Mouse (Mus musculus) midbrain, postnatal 0 days (tissue): Measurements from ENCODE around the gene Zmynd11. TPM values are rescaled to one million over a fixed set of nuclear protein-coding genes. Genes with fewer than 3 reads are reported as not detected.

Source experiments
- ATAC-seq: fragments of 200-750 bp; cut with Nextera tagmentation; 2 replicates; pipeline ENCODE4 v1.8.0; 2017; ENCODE audit warnings: moderate number of reproducible peaks, mild to moderate bottlenecking, moderate TSS enrichment, moderate library complexity; ENCODE audit not compliant: low FRiP score
- DNase-seq: peaks from one replicate; pipeline ENCODE4 v3.0.0-alpha.2; 2015; ENCODE audit warnings: low spot score
- H3K27ac ChIP-seq: fragments of 300-500 bp; sonication (generic); 2 replicates; pipeline ENCODE4 v1.5.1; 2014; ENCODE audit warnings: low read depth, mild to moderate bottlenecking, low read length, mixed read lengths
- H3K27me3 ChIP-seq: fragments of 300-500 bp; sonication (generic); 2 replicates; pipeline ENCODE4 v1.6.1; 2014; ENCODE audit warnings: low read length, control low read depth, mixed read lengths; ENCODE audit not compliant: insufficient read depth
- H3K36me3 ChIP-seq: fragments of 300-500 bp; sonication (generic); 2 replicates; pipeline ENCODE4 v1.6.1; 2014; ENCODE audit warnings: low read length, control low read depth, mixed read lengths; ENCODE audit not compliant: insufficient read depth
- H3K4me1 ChIP-seq: fragments of 300-500 bp; sonication (generic); 2 replicates; pipeline ENCODE4 v1.6.1; 2014; ENCODE audit warnings: mild to moderate bottlenecking, control low read depth, antibody characterized with exemption, low read length, mixed read lengths; ENCODE audit not compliant: insufficient read depth
- H3K4me2 ChIP-seq: fragments of 300-500 bp; sonication (generic); 2 replicates; pipeline ENCODE4 v1.6.1; 2014; ENCODE audit warnings: low read depth, mild to moderate bottlenecking, low read length, mixed read lengths; ENCODE audit not compliant: poor library complexity, severe bottlenecking
- H3K4me3 ChIP-seq: fragments of 300-500 bp; sonication (generic); 2 replicates; pipeline ENCODE4 v1.5.1; 2014; ENCODE audit warnings: low read depth, mild to moderate bottlenecking, low read length, moderate library complexity
- H3K9ac ChIP-seq: fragments of 300-500 bp; sonication (generic); replicated peaks from 2 replicates; pipeline ENCODE4 v1.6.1; 2014; ENCODE audit warnings: mild to moderate bottlenecking, low read length, moderate library complexity, mixed read lengths; ENCODE audit not compliant: poor library complexity, severe bottlenecking
- H3K9me3 ChIP-seq: fragments of 300-500 bp; sonication (generic); 2 replicates; pipeline ENCODE4 v1.6.1; 2016; ENCODE audit warnings: low read length, control low read depth
- CTCF ChIP-seq: IDR thresholded peaks from 2 replicates; pipeline ENCODE4 v1.5.1; 2016; ENCODE audit warnings: antibody characterized with exemption, mild to moderate bottlenecking
- WGBS: fragments of 180-500 bp; shearing (Covaris S2); extraction: QIAGEN DNeasy Blood & Tissue Kit; methylation state at CpG from one replicate; pipeline ENCODE4 v1.1.7; 2014; 5-methylcytosine and 5-hydroxymethylcytosine counted together
- polyA plus RNA-seq: library from polyadenylated mRNA; unstranded; fragments of >200 nt; fragmentation: Nextera tagmentation; extraction: Ambion mirVana; gene quantifications from 2 replicates; pipeline ENCODE4 v1.2.1, GENCODE M21; 2015
- total RNA-seq: library from RNA; depleted of rRNA; stranded (reverse); fragments of >200 nt; gene quantifications from 2 replicates; pipeline ENCODE4 v1.2.3, GENCODE M21; 2014

Gene Zmynd11
- total and polyA plus RNA-seq, 2 experiments from 2014 or later = 157 to 163 TPM

DNA sequence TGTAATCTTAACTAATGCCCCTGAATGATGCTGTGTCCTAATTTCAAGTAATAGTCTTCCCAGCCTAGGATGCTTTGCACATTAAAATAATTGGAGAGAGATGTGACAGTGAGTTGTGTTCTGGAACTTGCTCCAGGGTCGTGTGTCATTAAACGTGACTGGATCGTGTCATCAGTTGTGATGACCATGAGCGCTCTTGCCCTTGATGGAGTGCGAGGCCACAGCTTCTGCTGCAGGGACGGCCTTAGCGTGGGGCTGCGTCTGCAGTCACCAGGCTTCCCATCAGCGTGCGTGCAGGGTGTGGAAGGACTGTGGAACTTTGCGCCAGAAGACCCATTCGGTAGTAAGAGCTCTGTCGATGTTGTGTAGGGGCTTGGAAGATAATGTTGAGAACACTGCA lies 116.4 kb downstream of the Zmynd11 start:
- no peaks in the 10 kb centered on the region; the same call in 1 of the 2 replicates for H3K4me1 ChIP-seq
- H3K27me3 ChIP-seq = no peaks in the 10 kb centered on the region
- no peak overlapping the region for H3K4me3 ChIP-seq
- no peak overlapping the region for H3K9ac ChIP-seq
- H3K36me3 ChIP-seq = peaks cover 15% of the 10 kb centered on the region; the same call in 1 of the 2 replicates
- DNase-seq (no peak), ATAC-seq (no peak)
- no peak overlapping the region for H3K27ac ChIP-seq
- H3K4me2 ChIP-seq = no peak overlapping the region
- no peaks in the 10 kb centered on the region for H3K9me3 ChIP-seq
- WGBS = 97% methylated on average over 13 of the region's 13 CpGs
- no peak for TF ChIP-seq CTCF

DNA sequence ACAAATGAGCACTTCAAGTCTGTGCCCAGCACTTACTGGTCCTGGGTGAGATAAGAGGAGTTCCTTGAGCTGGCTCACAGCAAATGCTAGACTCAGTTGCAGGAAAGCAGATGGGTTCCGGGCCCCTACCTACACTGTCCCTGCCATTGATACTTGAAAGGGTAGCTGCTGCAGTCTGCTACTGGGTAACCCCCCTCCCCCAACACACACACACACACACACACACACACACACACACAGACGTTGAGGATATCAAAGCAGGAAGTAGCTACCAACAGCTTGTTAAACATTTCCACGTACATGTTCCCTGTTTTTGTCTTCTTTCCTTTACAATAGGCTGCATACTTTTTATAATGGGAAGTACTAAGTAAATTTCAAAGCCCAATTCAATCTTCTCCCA lies 127.2 kb downstream of the Zmynd11 start:
- no peak for DNase-seq
- no peak overlapping the region for H3K4me2 ChIP-seq
- WGBS = 55% methylated on average over 3 of the region's 3 CpGs
- H3K9me3 ChIP-seq = no peaks in the 10 kb centered on the region
- H3K4me3 ChIP-seq = no peak overlapping the region
- no peaks in the 10 kb centered on the region for H3K27me3 ChIP-seq
- H3K27ac ChIP-seq = no peak overlapping the region
- no peak overlapping the region for H3K9ac ChIP-seq
- no peak for ATAC-seq
- H3K36me3 ChIP-seq = peaks cover 6% of the 10 kb centered on the region; the same call in 1 of the 2 replicates
- TF ChIP-seq CTCF = no peak
- no peaks in the 10 kb centered on the region for H3K4me1 ChIP-seq

DNA sequence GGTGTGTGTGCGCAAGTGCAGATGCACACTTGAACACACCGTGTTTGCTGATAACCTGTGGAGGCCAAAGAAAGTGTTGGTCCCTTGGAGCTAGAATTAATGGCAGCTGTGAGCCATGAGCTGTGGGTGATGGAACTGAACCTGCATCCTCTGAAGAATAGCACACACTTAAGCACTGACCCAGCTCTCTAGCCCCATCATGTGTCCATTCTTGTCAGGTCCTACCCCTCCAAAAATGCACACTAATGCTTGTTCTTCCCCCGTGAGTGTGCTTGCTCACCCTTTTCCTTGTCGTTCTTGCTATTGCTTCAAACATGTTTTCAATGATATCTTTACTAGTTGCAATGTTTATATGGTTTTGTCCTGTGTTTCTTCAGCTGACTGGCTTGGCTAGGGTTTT lies 128.6 kb downstream of the Zmynd11 start:
- Histone ChIP-seq H3K36me3 (peaks cover 6% of the 10 kb centered on the region; the same call in 1 of the 2 replicates), H3K4me2 (no peak overlapping the region), H3K9ac (no peak overlapping the region), H3K4me3 (no peak overlapping the region), H3K9me3 (no peaks in the 10 kb centered on the region), H3K27ac (no peak overlapping the region), H3K27me3 (no peaks in the 10 kb centered on the region), H3K4me1 (no peaks in the 10 kb centered on the region)
- ATAC-seq = peak; percentile 72; the same call in 1 of the 2 replicates
- peak; percentile 64 for TF ChIP-seq CTCF
- DNase-seq = peak; percentile 36
- WGBS = 53% methylated on average over 4 of the region's 4 CpGs

DNA sequence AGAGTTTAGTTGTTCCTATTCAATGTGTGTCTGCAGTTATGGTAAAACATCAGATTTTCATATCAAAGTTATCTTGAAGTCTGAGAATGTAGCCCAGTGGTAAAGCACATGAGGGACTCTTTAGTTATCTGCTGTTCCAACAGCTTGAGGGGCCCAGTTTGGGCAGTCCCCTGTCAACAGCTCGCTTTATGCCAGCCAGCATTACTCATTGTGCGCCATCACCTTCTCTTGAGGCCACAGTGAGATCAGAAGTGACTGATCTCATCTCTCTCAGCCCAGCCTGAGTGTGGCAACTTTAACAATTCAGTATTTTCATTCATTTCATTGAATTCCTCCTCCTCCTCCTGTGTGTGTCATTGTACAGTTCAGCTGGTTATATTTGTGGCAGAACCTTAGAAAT lies 129.2 kb downstream of the Zmynd11 start:
- 90% methylated on average over 2 of the region's 2 CpGs for WGBS
- Histone ChIP-seq H3K4me2 (no peak overlapping the region), H3K36me3 (peaks cover 3% of the 10 kb centered on the region; the same call in 1 of the 2 replicates), H3K9ac (no peak overlapping the region), H3K4me3 (no peak overlapping the region), H3K27me3 (no peaks in the 10 kb centered on the region), H3K9me3 (no peaks in the 10 kb centered on the region), H3K27ac (no peak overlapping the region), H3K4me1 (no peaks in the 10 kb centered on the region)
- DNase-seq (no peak), ATAC-seq (no peak)
- TF ChIP-seq CTCF = no peak
